ENCODE assay signal across 26 mouse cellular contexts in genomic region chr17:86531231-86531630, GRCm38 (mm10). TPM values are rescaled to one million over a fixed set of nuclear protein-coding genes. Genes with fewer than 3 reads are reported as not detected.
DNase-seq lines count a peak whose midpoint lies in the region; ATAC-seq and TF ChIP-seq lines count a peak whose summit lies in the region.
"Had no signal": no experiment of that assay in that cellular context is flagged by ENCODE, and none has a peak within 500 bp of the region (broad histone marks: within the 10 kb centered on the region; RNA-seq: fewer than 3 reads in every experiment).

No protein-coding gene starts in this region.

- no peak for ATAC-seq in lung, postnatal 0 days
- ATAC-seq: forebrain, embryonic 14.5 days; forebrain, embryonic 16.5 days had no signal

- peaks cover 9% of the 10 kb centered on the region for H3K4me1 ChIP-seq in lung, postnatal 0 days (ENCODE audit: insufficient read depth, low read depth, low read length)

- H3K4me3 ChIP-seq in lung, postnatal 0 days (ENCODE audit: low read depth, low read length): no peak overlapping the region
- H3K4me3 ChIP-seq: embryonic facial prominence, embryonic 13.5 days; embryonic facial prominence, embryonic 15.5 days; erythroblast, embryonic 14.5 days; forebrain, embryonic 10.5 days; forebrain, embryonic 12.5 days had no signal

- 68% methylated on average over 6 of the region's 6 CpGs for WGBS in lung, postnatal 0 days

- H3K9me3 ChIP-seq in lung, postnatal 0 days (ENCODE audit: low read length): no peaks in the 10 kb centered on the region
- H3K9me3 ChIP-seq: embryonic facial prominence, embryonic 13.5 days; embryonic facial prominence, embryonic 15.5 days; forebrain, embryonic 10.5 days; forebrain, embryonic 12.5 days had no signal

- no peak overlapping the region for H3K4me2 ChIP-seq in lung, postnatal 0 days (replicated peaks; ENCODE audit: low read depth, low read length)
- H3K4me2 ChIP-seq: embryonic facial prominence, embryonic 13.5 days; embryonic facial prominence, embryonic 15.5 days; forebrain, embryonic 12.5 days had no signal

- no peaks in the 10 kb centered on the region for H3K27me3 ChIP-seq in lung, postnatal 0 days (replicated peaks; ENCODE audit: insufficient read depth, low read length)
- H3K27me3 ChIP-seq: embryonic facial prominence, embryonic 13.5 days; embryonic facial prominence, embryonic 15.5 days; forebrain, embryonic 12.5 days had no signal

- DNase-seq in heart, adult 11 months: peak; percentile 81
- no peak for DNase-seq in heart, postnatal 4 days
- no peak for DNase-seq in lung, postnatal 0 days (ENCODE audit: low spot score)
- DNase-seq in lung, postnatal 36 days: no peak
- no peak for DNase-seq in frontal cortex, postnatal 25 days (ENCODE audit: low spot score in 2 of 2)
- DNase-seq: adrenal gland, adult 2 months; adrenal gland, postnatal 10 days; adrenal gland, postnatal 25 days; cerebellum, adult 11 months; cerebellum, adult 18-20 months; cerebellum, adult 8-10 months; cerebellum, adult 9-11 months; cerebellum, postnatal 14 days; cerebellum, postnatal 36 days; embryo, embryonic 11 days had no signal

- no peaks in the 10 kb centered on the region for H3K36me3 ChIP-seq in lung, postnatal 0 days (ENCODE audit: insufficient read depth, low read length)
- H3K36me3 ChIP-seq: embryonic facial prominence, embryonic 13.5 days; embryonic facial prominence, embryonic 15.5 days; forebrain, embryonic 10.5 days; forebrain, embryonic 12.5 days had no signal

- no peak overlapping the region for H3K9ac ChIP-seq in lung, postnatal 0 days (replicated peaks; ENCODE audit: low read depth)
- H3K9ac ChIP-seq: embryonic facial prominence, embryonic 13.5 days; embryonic facial prominence, embryonic 15.5 days; forebrain, embryonic 12.5 days had no signal

- peak; percentile 59 for TF ChIP-seq EP300 in lung, postnatal 0 days (IDR thresholded peaks at IDR 0.05)

- no peak overlapping the region for H3K27ac ChIP-seq in lung, postnatal 0 days (ENCODE audit: low read length)
- H3K27ac ChIP-seq: embryonic facial prominence, embryonic 13.5 days; embryonic facial prominence, embryonic 15.5 days; forebrain, embryonic 10.5 days; forebrain, embryonic 12.5 days had no signal

- TF ChIP-seq CTCF in lung, postnatal 0 days (IDR thresholded peaks at IDR 0.05): no peak

RNA-seq across cellular contexts. Expression of gene Gm10309, which starts 26.2 kb away (rescaled TPM):
- under 1 TPM in 1 of 2 experiments, not detected in 1; 0.12 TPM for total RNA-seq in heart, postnatal 4 days (2021)
- 0.30 and 0.54 TPM in 2 replicates for polyA plus RNA-seq in lung, postnatal 0 days (2015; fragmentation: Nextera tagmentation; extraction: Ambion mirVana)
- total RNA-seq: adrenal gland, adult 2 months; adrenal gland, postnatal 25 days; common myeloid progenitor, adult 5-6 weeks; ES-E14; MEL had no signal
- polyA plus RNA-seq: brain, embryonic 14.5 days; forebrain, embryonic 14.5 days had no signal
